Mouse (Mus musculus) ES-E14 (cell line): ENCODE measurements at regions not wholly inside any gene's neighbourhood (a gene's known extent, or its start where the extent isn't known, plus 50 kb on each side); places are given as distances from the start of the nearest gene placed in this dataset.

ENCODE experiments used
- HCFC1 ChIP-seq: IDR thresholded peaks from 2 replicates; pipeline ENCODE4 v1.6.1; 2012; ENCODE audit warnings: low read length, inconsistent platforms, borderline replicate concordance; ENCODE audit not compliant: insufficient read depth
- ZC3H11A ChIP-seq: IDR thresholded peaks from 2 replicates; pipeline ENCODE4 v1.6.1; 2012; ENCODE audit warnings: low read depth, mild to moderate bottlenecking, inconsistent platforms, low read length, borderline replicate concordance
- ZNF384 ChIP-seq: IDR thresholded peaks from 2 replicates; pipeline ENCODE4 v1.6.1; 2012; ENCODE audit warnings: low read depth, low read length, inconsistent platforms

DNA sequence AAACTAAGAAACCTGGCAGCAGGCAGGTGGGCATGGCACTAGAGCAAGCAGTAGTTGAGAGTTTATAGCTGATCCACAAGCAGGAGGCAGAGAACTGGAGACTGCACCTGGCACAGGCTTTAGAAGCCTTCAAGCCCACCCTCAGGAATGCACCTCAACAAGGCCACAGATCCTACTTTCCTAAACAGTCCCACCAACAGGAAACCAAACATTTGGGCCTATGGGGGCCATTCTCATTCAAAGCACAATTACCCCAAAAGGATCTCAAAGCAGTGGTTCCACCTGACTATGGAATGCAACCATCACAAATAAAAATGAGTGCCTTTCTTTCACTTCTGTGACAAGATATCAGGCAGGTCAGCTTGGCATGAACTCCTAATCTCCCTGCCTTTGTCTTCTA, 749.9 kb downstream of the Cypt12 start:
- TF ChIP-seq ZC3H11A (no peak), HCFC1 (no peak), ZNF384 (no peak)
